Mouse (Mus musculus) liver, adult 2 months (tissue): ENCODE measurements around the gene Alg3. TPM values are rescaled to one million over a fixed set of nuclear protein-coding genes. Genes with fewer than 3 reads are reported as not detected.

Source experiments
- DNase-seq: peaks from one replicate; pipeline ENCODE4 v3.0.0-alpha.2; 2011; ENCODE audit warnings: low read depth, low spot score; ENCODE audit errors: extremely low read depth
- H3K27ac ChIP-seq: fragments of 200-500 bp; replicated peaks from 2 replicates; pipeline ENCODE4 v1.5.1; 2012; ENCODE audit warnings: low read depth, mild to moderate bottlenecking, control low read depth, inconsistent platforms, low read length; ENCODE audit not compliant: insufficient read depth
- H3K27me3 ChIP-seq: fragments of 200-500 bp; 2 replicates; pipeline ENCODE4 v1.6.1; 2012; ENCODE audit warnings: mild to moderate bottlenecking, moderate library complexity, low read length, inconsistent platforms; ENCODE audit not compliant: control insufficient read depth, insufficient read depth
- H3K36me3 ChIP-seq: fragments of 200-500 bp; 2 replicates; pipeline ENCODE4 v1.6.1; 2012; ENCODE audit warnings: low read length, inconsistent platforms; ENCODE audit not compliant: control insufficient read depth, insufficient read depth
- H3K4me1 ChIP-seq: fragments of 200-500 bp; 2 replicates; pipeline ENCODE4 v1.6.1; 2011; ENCODE audit warnings: low read length; ENCODE audit not compliant: control insufficient read depth, insufficient read depth
- H3K4me3 ChIP-seq: fragments of 200-500 bp; 2 replicates; pipeline ENCODE4 v1.5.1; 2011; ENCODE audit warnings: low read depth, mild to moderate bottlenecking, control low read depth, low read length, moderate library complexity; ENCODE audit not compliant: insufficient read depth
- H3K79me2 ChIP-seq: fragments of 200-500 bp; 2 replicates; pipeline ENCODE4 v1.6.1; 2012; ENCODE audit warnings: inconsistent platforms, mild to moderate bottlenecking, low read length, moderate library complexity; ENCODE audit not compliant: control insufficient read depth, insufficient read depth
- H3K9ac ChIP-seq: fragments of 200-500 bp; 2 replicates; pipeline ENCODE4 v1.6.1; 2012; ENCODE audit warnings: low read depth, mild to moderate bottlenecking, control low read depth, inconsistent platforms, low read length
- CTCF ChIP-seq: fragments of 200-500 bp; IDR thresholded peaks from 2 replicates; pipeline ENCODE4 v1.5.1; 2011; ENCODE audit warnings: low read depth, low read length, control low read depth
- POLR2A ChIP-seq: fragments of 200-500 bp; IDR thresholded peaks from 2 replicates; pipeline ENCODE4 v1.6.1; 2011; ENCODE audit warnings: low read length, control low read depth; ENCODE audit not compliant: insufficient read depth; ENCODE audit errors: extremely low read depth
- WGBS: fragments of 180-500 bp; shearing (Covaris S2); methylation state at CpG from one replicate; pipeline ENCODE4 v1.1.7; 2018; 5-methylcytosine and 5-hydroxymethylcytosine counted together
- polyA plus RNA-seq: library from polyadenylated mRNA; depleted of rRNA; stranded (reverse); fragments of >200 nt; gene quantifications from 2 replicates; pipeline ENCODE4 v1.2.3, GENCODE M21; 2012
- total RNA-seq: library from RNA; depleted of rRNA; stranded (reverse); fragments of >200 nt; gene quantifications from 2 replicates; pipeline ENCODE4 v1.2.3, GENCODE M21; 2014

Alg3 gene
- total and polyA plus RNA-seq, 2 experiments: 6.5 to 22.8 TPM

- Histone ChIP-seq H3K4me3 (no peak overlapping the region), H3K79me2 (no peaks in the 10 kb centered on the region), H3K4me1 (no peaks in the 10 kb centered on the region), H3K9ac (no peak overlapping the region), H3K27me3 (peaks cover 12% of the 10 kb centered on the region), H3K27ac (no peak overlapping the region), H3K36me3 (no peaks in the 10 kb centered on the region)
- 82% methylated on average over 4 of the region's 4 CpGs for WGBS
- DNase-seq: no peak
- TF ChIP-seq POLR2A (no peak), CTCF (no peak)
Measured at GRCm38 (mm10) chr16:20595737-20596136, 15.8 kb downstream of the Alg3 start.

- Histone ChIP-seq H3K36me3 (no peaks in the 10 kb centered on the region), H3K4me3 (no peak overlapping the region), H3K27me3 (peaks cover 17% of the 10 kb centered on the region), H3K27ac (no peak overlapping the region), H3K9ac (no peak overlapping the region), H3K79me2 (no peaks in the 10 kb centered on the region), H3K4me1 (no peaks in the 10 kb centered on the region)
- WGBS: 85% methylated on average over 7 of the region's 7 CpGs
- no peak for DNase-seq
- TF ChIP-seq CTCF: no peak
- no peak for TF ChIP-seq POLR2A
Measured at GRCm38 (mm10) chr16:20595060-20595673, 16.4 kb downstream of the Alg3 start.

GRCm38 (mm10) chr16:20591076-20591705 lies 20.3 kb downstream of the Alg3 start:
- no peaks in the 10 kb centered on the region for H3K4me1 ChIP-seq
- H3K79me2 ChIP-seq: no peaks in the 10 kb centered on the region
- WGBS: 7% methylated on average over 48 of the region's 48 CpGs
- no peak for DNase-seq
- H3K27me3 ChIP-seq: peaks cover 30% of the 10 kb centered on the region
- H3K9ac ChIP-seq: no peak overlapping the region
- TF ChIP-seq CTCF (no peak), POLR2A (no peak)
- H3K27ac ChIP-seq: no peak overlapping the region
- no peak overlapping the region for H3K4me3 ChIP-seq
- H3K36me3 ChIP-seq: no peaks in the 10 kb centered on the region

- 2% methylated on average over 17 of the region's 17 CpGs for WGBS
- Histone ChIP-seq H3K4me1 (no peaks in the 10 kb centered on the region), H3K9ac (no peak overlapping the region), H3K27ac (no peak overlapping the region), H3K36me3 (no peaks in the 10 kb centered on the region), H3K27me3 (peaks cover 30% of the 10 kb centered on the region), H3K79me2 (no peaks in the 10 kb centered on the region), H3K4me3 (no peak overlapping the region)
- DNase-seq: no peak
- TF ChIP-seq CTCF: no peak
- no peak for TF ChIP-seq POLR2A
Measured at GRCm38 (mm10) chr16:20590680-20591038, 20.9 kb downstream of the Alg3 start.

- no peak overlapping the region for H3K27ac ChIP-seq
- no peaks in the 10 kb centered on the region for H3K4me1 ChIP-seq
- no peak for DNase-seq
- H3K9ac ChIP-seq: no peak overlapping the region
- WGBS: 2% methylated on average over 39 of the region's 39 CpGs
- no peaks in the 10 kb centered on the region for H3K36me3 ChIP-seq
- H3K79me2 ChIP-seq: no peaks in the 10 kb centered on the region
- TF ChIP-seq CTCF: no peak
- TF ChIP-seq POLR2A: no peak
- no peak overlapping the region; the same call in 1 of the 2 replicates for H3K4me3 ChIP-seq
- peaks cover 30% of the 10 kb centered on the region for H3K27me3 ChIP-seq
Measured at GRCm38 (mm10) chr16:20589939-20590679, 21.4 kb downstream of the Alg3 start.
